Mouse (Mus musculus) heart, embryonic 10.5 days (tissue): ENCODE measurements around the gene Ipo5. TPM values are rescaled to one million over a fixed set of nuclear protein-coding genes. Genes with fewer than 3 reads are reported as not detected.

Experiments used
- DNase-seq: peaks from one replicate; pipeline ENCODE4 v3.0.0-alpha.2; 2017; ENCODE audit warnings: low spot score
- H3K27ac ChIP-seq: fragments of 300-500 bp; sonication (generic); 2 replicates; pipeline ENCODE4 v1.5.1; 2016; ENCODE audit warnings: mild to moderate bottlenecking
- H3K27me3 ChIP-seq: fragments of 300-500 bp; sonication (generic); 2 replicates; pipeline ENCODE4 v1.6.1; 2016; ENCODE audit warnings: mild to moderate bottlenecking; ENCODE audit not compliant: poor library complexity, insufficient read depth, severe bottlenecking
- H3K36me3 ChIP-seq: fragments of 300-500 bp; sonication (generic); 2 replicates; pipeline ENCODE4 v1.6.1; 2016; ENCODE audit warnings: mild to moderate bottlenecking, moderate library complexity
- H3K4me1 ChIP-seq: fragments of 300-500 bp; sonication (generic); 2 replicates; pipeline ENCODE4 v1.6.1; 2016; ENCODE audit warnings: mild to moderate bottlenecking
- H3K4me3 ChIP-seq: fragments of 300-500 bp; sonication (generic); 2 replicates; pipeline ENCODE4 v1.5.1; 2016; ENCODE audit warnings: mild to moderate bottlenecking, moderate library complexity
- H3K9me3 ChIP-seq: fragments of 300-500 bp; sonication (generic); 2 replicates; pipeline ENCODE4 v1.6.1; 2016; ENCODE audit warnings: mild to moderate bottlenecking, moderate library complexity
- WGBS: fragments of 180-500 bp; shearing (Covaris S2); methylation state at CpG from one replicate; pipeline ENCODE4 v1.1.7; 2016; 5-methylcytosine and 5-hydroxymethylcytosine counted together
- polyA plus RNA-seq: library from polyadenylated mRNA; unstranded; fragments of >200 nt; fragmentation: Nextera tagmentation; extraction: Ambion mirVana; gene quantifications from 2 replicates; pipeline ENCODE4 v1.2.1, GENCODE M21; 2016

The Ipo5 gene
- 104 and 111 TPM in 2 replicates for polyA plus RNA-seq

DNA sequence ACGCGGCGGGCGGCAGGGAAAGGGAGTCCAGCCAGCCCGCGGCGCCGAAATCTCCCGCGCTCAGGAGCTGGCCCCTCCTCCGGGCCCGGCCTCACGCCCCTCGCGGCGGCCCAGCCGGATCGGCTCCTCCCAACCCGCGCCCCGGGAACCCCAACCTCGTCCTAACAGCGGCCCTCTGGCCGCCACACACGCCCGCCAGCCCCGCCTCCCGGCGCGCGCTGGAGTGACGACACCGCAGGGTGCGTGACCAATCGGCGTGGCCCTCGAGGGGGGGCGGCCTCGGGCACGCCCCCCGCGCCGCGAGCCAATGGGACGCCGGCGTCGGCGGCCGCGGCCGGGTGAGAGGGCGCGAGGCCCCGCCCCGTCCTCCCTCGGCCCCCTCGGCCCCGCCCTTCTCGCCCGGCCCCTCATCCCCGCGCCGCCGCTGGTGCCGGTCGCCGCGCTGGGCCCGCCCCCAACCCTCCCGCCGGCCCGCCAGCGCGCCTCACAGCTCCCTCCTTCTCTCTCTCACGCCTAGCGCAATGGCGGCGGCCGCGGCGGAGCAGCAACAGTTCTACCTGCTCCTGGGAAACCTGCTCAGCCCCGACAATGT, at the start of gene Ipo5:
Gene Ipo5, plus strand, starts transcription at position 492 of the 592 bp plus-strand sequence.
- H3K4me1 ChIP-seq = peaks cover 13% of the 10 kb centered on the region; the same call in 1 of the 2 replicates
- peak within 1 kb of the TSS; percentile 84 for H3K4me3 ChIP-seq
- H3K36me3 ChIP-seq = no peaks in the 10 kb centered on the region
- peak; percentile 98 for DNase-seq
- H3K27me3 ChIP-seq = no peaks in the 10 kb centered on the region
- WGBS = under 1% methylated on average over 83 of the region's 83 CpGs
- H3K9me3 ChIP-seq = no peaks in the 10 kb centered on the region
- H3K27ac ChIP-seq = peak within 1 kb of the TSS; percentile 94

DNA sequence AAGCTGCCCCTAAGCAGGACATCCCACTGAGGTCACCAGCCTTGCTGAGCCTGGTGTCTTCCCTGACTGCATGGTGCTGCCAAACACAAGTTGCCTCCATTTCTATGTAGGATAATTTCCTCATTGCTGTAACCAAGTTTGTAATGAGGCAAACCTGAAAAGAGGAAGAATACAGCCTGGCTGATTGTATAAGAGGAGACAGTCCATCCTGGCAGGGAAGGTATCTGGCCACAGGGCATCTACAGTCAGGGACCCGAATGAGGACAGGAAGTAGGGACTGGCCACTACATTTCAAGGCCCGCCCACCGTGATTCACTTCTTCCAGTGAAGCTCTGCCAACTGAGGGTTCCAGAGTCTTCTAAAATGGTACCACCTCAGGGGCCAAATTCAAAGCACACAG, 47.8 kb upstream of the Ipo5 start:
- DNase-seq = no peak
- H3K4me1 ChIP-seq = no peaks in the 10 kb centered on the region
- no peaks in the 10 kb centered on the region for H3K36me3 ChIP-seq
- H3K27me3 ChIP-seq = no peaks in the 10 kb centered on the region
- no peak overlapping the region for H3K27ac ChIP-seq
- H3K9me3 ChIP-seq = peaks cover 4% of the 10 kb centered on the region; the same call in 1 of the 2 replicates
- H3K4me3 ChIP-seq = no peak overlapping the region
- 78% methylated on average over 3 of the region's 3 CpGs for WGBS

DNA sequence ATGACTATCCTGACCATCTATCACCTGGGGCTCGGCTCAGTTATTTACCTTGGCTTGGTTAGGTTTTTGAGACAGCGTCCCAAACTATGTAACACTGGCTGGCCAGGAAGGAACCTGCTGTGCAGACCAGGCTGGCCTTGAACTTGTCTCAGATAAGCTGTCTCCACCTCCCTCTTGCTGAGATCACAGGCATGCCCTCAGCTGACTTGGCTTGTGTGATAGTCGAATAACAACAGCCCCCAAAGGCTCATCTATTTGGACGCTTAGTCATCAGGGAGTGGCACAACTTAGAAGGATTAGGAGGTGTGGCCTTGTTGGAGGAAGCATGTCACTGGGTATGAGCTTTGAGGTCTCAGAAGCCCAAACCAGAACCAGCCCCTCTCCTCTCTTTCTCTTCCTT, 46.1 kb upstream of the Ipo5 start:
- DNase-seq = no peak
- WGBS = 87% methylated on average over 4 of the region's 4 CpGs
- no peaks in the 10 kb centered on the region for H3K36me3 ChIP-seq

DNA sequence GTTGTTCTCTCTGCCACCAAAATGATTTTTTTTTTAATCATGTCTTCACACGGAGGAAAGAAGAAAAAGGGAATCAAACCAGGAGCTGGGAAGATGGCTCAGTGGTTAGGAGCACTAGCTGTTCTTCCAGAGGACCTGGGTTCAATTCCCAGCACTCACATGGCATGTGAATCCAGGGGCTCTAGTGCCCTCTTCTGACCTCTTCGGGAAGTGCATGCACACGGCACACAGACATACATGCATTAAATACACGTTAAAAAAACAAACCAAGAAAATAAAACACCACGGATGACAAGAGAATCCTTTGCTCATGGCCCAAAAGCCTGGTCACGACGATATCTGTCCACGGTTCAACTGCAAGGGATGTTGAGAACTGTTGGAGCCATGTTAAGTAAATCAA, 44.5 kb upstream of the Ipo5 start:
- Histone ChIP-seq H3K4me1 (no peaks in the 10 kb centered on the region), H3K9me3 (no peaks in the 10 kb centered on the region), H3K36me3 (no peaks in the 10 kb centered on the region), H3K27me3 (no peaks in the 10 kb centered on the region), H3K4me3 (no peak overlapping the region), H3K27ac (no peak overlapping the region)
- WGBS = 89% methylated on average over 8 of the region's 8 CpGs
- no peak for DNase-seq

More for the DNA sequence above, 46.1 kb upstream of the Ipo5 start:
- H3K27me3 ChIP-seq = no peaks in the 10 kb centered on the region
- no peak overlapping the region for H3K4me3 ChIP-seq
- H3K27ac ChIP-seq = no peak overlapping the region
- no peaks in the 10 kb centered on the region for H3K4me1 ChIP-seq
- H3K9me3 ChIP-seq = no peaks in the 10 kb centered on the region

DNA sequence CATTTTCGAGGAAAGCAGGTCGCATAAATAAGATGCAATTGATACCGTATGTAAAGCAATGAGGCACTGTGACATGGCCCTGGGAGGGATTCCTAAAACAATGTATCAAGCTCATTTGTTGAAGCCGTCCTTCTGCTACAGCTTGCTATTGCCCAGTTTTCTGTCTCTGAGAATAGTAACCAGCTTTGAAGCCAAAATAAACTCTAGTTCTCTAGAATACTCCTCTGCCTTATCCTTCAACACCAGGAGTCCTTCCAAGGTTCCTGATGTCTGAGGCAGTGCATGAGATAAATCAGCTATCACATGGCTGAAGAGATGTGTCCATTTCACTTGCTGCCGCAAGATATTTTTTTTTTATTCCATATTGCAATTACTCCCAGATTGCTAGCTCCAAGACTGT, 43.9 kb upstream of the Ipo5 start:
- H3K27ac ChIP-seq = no peak overlapping the region
- no peaks in the 10 kb centered on the region for H3K9me3 ChIP-seq
- DNase-seq = no peak
- 88% methylated on average over 5 of the region's 5 CpGs for WGBS
- no peak overlapping the region for H3K4me3 ChIP-seq
- no peaks in the 10 kb centered on the region for H3K36me3 ChIP-seq
- no peaks in the 10 kb centered on the region for H3K27me3 ChIP-seq
- H3K4me1 ChIP-seq = no peaks in the 10 kb centered on the region

DNA sequence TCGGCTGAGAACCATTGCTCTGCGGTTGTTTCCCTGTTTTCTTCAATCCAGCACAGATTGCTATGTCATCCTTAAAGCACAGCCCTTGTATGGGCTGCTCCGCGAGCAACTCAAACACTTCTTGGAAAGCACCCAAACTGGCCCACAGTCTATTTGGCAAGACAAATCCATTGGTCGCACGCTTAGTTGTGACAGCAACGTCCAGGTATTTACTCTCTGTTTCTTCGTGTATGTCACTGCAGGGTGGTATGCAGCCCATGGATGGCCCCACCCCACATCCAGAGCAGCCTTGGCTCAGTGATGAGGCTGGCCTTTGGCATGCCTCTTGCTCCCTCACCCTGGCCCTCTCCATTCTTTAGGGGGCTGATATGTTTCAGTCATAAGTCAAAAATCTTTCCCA, 42.5 kb upstream of the Ipo5 start:
- H3K4me1 ChIP-seq = no peaks in the 10 kb centered on the region
- no peaks in the 10 kb centered on the region for H3K27me3 ChIP-seq
- no peak overlapping the region for H3K4me3 ChIP-seq
- DNase-seq = no peak
- 76% methylated on average over 8 of the region's 8 CpGs for WGBS
- no peaks in the 10 kb centered on the region for H3K36me3 ChIP-seq
- no peaks in the 10 kb centered on the region for H3K9me3 ChIP-seq
- no peak overlapping the region for H3K27ac ChIP-seq

DNA sequence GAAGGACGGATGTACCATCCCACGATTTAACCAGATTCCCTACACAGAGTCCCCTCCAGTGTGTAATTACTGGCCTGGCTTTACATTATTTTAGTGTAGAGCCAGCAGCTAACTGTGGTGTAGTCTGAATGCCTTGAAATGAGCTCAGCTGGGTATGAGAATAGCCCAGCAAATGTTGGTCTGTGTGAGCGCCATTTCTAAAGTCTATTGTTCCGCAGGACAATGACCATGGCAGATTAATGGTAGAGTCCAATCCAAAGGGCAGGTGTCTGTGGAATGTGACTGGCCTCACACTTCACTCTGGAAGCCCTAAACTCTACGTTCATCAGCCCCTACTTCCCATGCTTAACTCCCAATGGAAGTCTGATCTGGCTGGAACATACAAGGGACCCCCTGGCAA, 40.3 kb upstream of the Ipo5 start:
- Histone ChIP-seq H3K27ac (no peak overlapping the region), H3K27me3 (no peaks in the 10 kb centered on the region), H3K36me3 (no peaks in the 10 kb centered on the region), H3K9me3 (no peaks in the 10 kb centered on the region), H3K4me3 (no peak overlapping the region), H3K4me1 (peaks cover 17% of the 10 kb centered on the region)
- no peak for DNase-seq
- WGBS = 74% methylated on average over 5 of the region's 5 CpGs

DNA sequence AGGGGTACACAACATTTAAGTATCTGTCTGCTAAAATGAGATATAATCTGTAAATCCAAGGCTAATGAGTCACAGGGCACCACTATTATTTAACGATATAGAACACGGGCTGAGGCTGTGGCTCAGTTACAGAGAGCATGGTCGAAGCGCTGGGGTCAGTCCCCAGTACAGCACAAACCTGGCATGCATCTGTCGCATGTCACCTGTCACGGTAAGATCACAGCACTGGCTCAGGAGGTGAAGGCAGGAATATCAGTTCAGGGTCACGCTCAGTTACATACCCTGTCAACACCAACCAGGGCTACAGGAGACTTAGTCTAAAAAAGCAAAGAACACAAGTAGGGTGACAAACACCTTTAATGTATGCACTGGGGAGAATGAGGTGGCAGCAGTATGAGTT, 36.6 kb upstream of the Ipo5 start:
- Histone ChIP-seq H3K27ac (peak overlapping the region; percentile 74), H3K4me3 (no peak overlapping the region), H3K9me3 (no peaks in the 10 kb centered on the region), H3K27me3 (no peaks in the 10 kb centered on the region), H3K36me3 (no peaks in the 10 kb centered on the region), H3K4me1 (peaks cover 35% of the 10 kb centered on the region)
- WGBS = 52% methylated on average over 7 of the region's 7 CpGs
- DNase-seq = no peak

DNA sequence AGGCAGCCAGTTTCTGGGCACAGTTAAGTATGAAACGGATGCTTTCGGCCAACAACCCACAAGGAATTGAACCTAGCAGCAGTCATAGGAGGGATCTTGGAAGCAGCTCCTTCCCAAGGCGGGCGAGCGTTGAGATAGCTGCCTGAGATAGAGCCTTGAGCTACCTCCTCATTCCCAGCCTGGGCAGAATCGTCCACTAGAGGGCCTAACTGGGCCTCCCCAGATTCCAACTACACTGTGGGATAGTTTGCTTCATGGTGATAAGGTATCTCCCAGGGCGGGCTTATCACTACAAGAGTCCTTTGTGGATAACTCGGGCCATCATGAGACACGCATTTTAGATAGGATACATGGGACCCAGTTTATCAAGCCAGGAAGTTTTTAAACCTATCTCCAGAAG, 35.9 kb upstream of the Ipo5 start:
- H3K36me3 ChIP-seq = no peaks in the 10 kb centered on the region
- H3K4me3 ChIP-seq = no peak overlapping the region
- WGBS = 37% methylated on average over 9 of the region's 9 CpGs
- peak overlapping the region; percentile 74 for H3K27ac ChIP-seq
- peaks cover 36% of the 10 kb centered on the region for H3K4me1 ChIP-seq
- no peaks in the 10 kb centered on the region for H3K27me3 ChIP-seq
- no peaks in the 10 kb centered on the region for H3K9me3 ChIP-seq
- no peak for DNase-seq

DNA sequence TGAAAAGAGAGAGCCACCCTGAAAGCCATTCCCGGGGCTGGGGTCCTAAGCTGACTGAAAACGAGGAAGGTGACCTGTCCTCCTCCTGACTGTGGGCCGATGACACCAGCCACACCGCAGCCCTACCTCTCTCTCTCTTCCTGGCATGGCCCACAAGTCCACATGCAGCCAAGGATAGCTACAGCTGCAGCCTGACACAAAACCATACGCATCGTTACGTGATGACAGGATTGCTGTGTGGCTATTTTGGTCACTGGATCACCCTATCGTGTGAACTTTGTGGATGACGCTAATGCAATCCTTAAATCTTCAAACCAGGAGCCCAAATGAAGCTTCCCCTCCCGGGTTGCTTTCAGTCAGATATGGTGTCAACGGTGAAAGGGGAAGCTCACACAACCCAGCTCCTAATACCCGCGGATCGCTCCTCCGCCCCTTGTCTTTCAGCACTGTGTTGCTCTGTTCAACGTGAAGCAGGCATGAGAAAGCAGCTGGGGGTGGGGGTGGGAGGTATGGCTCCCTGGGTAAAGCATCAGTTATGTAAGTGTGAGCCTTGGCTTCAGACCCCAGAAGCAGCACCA, 35.1 kb upstream of the Ipo5 start:
- no peaks in the 10 kb centered on the region for H3K36me3 ChIP-seq
- no peaks in the 10 kb centered on the region for H3K9me3 ChIP-seq
- H3K27me3 ChIP-seq = no peaks in the 10 kb centered on the region
- WGBS = 39% methylated on average over 16 of the region's 16 CpGs
- DNase-seq = no peak
- no peak overlapping the region for H3K4me3 ChIP-seq
- H3K4me1 ChIP-seq = peaks cover 37% of the 10 kb centered on the region
- H3K27ac ChIP-seq = peak overlapping the region; percentile 74

DNA sequence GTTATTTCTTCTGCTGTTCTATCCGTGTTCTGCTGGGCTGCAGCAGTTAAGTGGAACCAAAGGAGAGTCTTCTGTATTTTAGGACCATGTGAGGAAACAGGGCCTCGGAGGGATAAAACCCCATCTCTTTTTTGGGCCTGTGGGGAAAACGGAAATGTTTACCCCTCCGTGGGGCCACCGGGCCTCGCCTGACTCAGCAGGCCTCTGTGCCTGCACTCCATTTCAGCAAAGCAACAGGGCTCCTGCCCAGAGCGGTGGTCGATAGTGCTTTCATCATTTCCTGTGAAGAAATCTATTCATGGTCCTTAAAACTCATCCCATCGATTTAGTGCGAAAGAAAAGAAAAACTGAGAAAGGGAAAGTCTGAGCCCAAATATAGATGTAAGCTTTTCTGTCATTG, 33.9 kb upstream of the Ipo5 start:
- no peaks in the 10 kb centered on the region for H3K27me3 ChIP-seq
- no peaks in the 10 kb centered on the region for H3K9me3 ChIP-seq
- 79% methylated on average over 10 of the region's 10 CpGs for WGBS
- DNase-seq = no peak
- H3K36me3 ChIP-seq = no peaks in the 10 kb centered on the region
- peaks cover 38% of the 10 kb centered on the region for H3K4me1 ChIP-seq
- H3K27ac ChIP-seq = no peak overlapping the region
- no peak overlapping the region for H3K4me3 ChIP-seq

DNA sequence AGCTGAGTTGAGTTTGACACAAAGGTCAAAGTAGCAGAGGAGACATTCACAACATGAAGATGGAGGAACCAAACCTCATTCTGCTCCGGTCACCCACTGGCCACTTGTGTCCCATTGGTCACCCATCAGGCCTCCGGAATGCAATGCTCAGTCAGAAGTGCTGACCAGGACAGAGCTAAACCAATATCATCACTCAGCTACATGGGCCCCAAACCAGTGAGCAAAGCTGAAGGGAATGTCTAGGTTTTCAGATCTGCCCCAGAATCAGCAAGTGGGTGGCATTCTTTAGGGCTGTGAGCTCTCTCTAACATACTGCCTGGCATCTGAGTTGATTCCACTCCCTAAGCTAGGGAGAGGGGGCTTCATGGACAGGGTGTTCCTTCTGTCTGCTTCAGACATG, 32.0 kb upstream of the Ipo5 start:
- H3K27me3 ChIP-seq = no peaks in the 10 kb centered on the region
- WGBS = 92% methylated on average over 2 of the region's 2 CpGs
- no peak for DNase-seq
- H3K36me3 ChIP-seq = no peaks in the 10 kb centered on the region
- H3K4me3 ChIP-seq = no peak overlapping the region
- H3K27ac ChIP-seq = 0 out of 2 replicates have a peak overlapping the region, but pooled peaks have one; percentile 10
- peaks cover 37% of the 10 kb centered on the region for H3K4me1 ChIP-seq
- H3K9me3 ChIP-seq = no peaks in the 10 kb centered on the region

DNA sequence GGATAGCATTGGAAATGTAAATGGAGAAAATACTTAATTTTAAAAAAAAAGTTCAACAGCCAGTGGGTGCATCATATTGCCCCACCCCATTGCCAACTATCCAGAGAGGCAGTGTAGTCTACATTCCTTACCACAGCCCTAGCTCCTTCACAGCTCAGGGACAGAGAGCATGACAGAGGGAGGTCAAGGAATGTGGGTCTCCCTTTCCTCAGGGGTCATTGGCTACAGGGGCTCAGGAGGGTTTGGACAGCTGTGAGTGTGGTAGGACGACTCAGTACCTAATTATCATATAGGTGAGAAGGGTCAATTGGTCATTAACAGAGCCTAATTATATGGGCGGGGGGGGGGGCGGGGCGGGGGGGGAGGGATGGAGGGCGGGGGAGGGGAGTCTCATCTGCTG, 30.4 kb upstream of the Ipo5 start:
- H3K27ac ChIP-seq = no peak overlapping the region
- WGBS = 49% methylated on average over 2 of the region's 5 CpGs
- no peaks in the 10 kb centered on the region for H3K36me3 ChIP-seq
- H3K27me3 ChIP-seq = no peaks in the 10 kb centered on the region
- no peaks in the 10 kb centered on the region for H3K9me3 ChIP-seq
- H3K4me1 ChIP-seq = peaks cover 22% of the 10 kb centered on the region
- DNase-seq = no peak
- H3K4me3 ChIP-seq = no peak overlapping the region

DNA sequence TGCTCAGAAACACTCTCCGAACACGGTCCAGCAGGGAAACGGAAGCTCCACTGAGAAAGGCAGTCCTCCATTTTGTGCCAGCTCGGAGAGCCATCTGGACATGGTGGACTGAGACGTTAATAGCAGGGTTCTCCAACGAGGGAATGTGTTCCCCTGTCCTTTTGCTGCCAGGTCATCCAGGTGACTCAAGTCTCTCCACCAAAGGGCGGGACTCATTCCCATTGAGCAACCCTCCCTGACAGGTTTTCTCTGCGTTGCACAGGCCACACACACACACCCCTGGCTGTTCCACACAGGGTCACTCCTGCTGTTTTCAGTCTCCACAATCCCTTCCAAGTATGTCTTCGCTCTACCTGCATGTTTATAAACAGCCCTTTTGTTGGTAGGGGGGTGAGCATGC, 30.0 kb upstream of the Ipo5 start:
- DNase-seq = no peak
- Histone ChIP-seq H3K4me1 (peaks cover 18% of the 10 kb centered on the region), H3K27me3 (no peaks in the 10 kb centered on the region), H3K27ac (no peak overlapping the region), H3K36me3 (no peaks in the 10 kb centered on the region), H3K9me3 (no peaks in the 10 kb centered on the region), H3K4me3 (no peak overlapping the region)
- 85% methylated on average over 9 of the region's 9 CpGs for WGBS
